Mouse (Mus musculus) liver, embryonic 15.5 days (tissue): ENCODE measurements around the gene Pde1c. TPM values are rescaled to one million over a fixed set of nuclear protein-coding genes. Genes with fewer than 3 reads are reported as not detected.

Experiments
- ATAC-seq: fragments of 200-750 bp; cut with Nextera tagmentation; 2 replicates; pipeline ENCODE4 v1.8.0; 2017; ENCODE audit warnings: moderate number of reproducible peaks, mild to moderate bottlenecking, moderate library complexity; ENCODE audit not compliant: insufficient read depth
- H3K27ac ChIP-seq: fragments of 300-500 bp; sonication (generic); replicated peaks from 2 replicates; pipeline ENCODE4 v1.5.1; 2015; ENCODE audit warnings: mild to moderate bottlenecking, inconsistent platforms
- H3K27me3 ChIP-seq: fragments of 300-500 bp; sonication (generic); 2 replicates; pipeline ENCODE4 v1.6.1; 2015; ENCODE audit warnings: mild to moderate bottlenecking, inconsistent platforms
- H3K36me3 ChIP-seq: fragments of 300-500 bp; sonication (generic); replicated peaks from 2 replicates; pipeline ENCODE4 v1.6.1; 2015; ENCODE audit warnings: moderate library complexity, mild to moderate bottlenecking, inconsistent platforms
- H3K4me1 ChIP-seq: fragments of 300-500 bp; sonication (generic); replicated peaks from 2 replicates; pipeline ENCODE4 v1.6.1; 2015; ENCODE audit warnings: inconsistent platforms
- H3K4me2 ChIP-seq: fragments of 300-500 bp; sonication (generic); 2 replicates; pipeline ENCODE4 v1.6.1; 2015; ENCODE audit warnings: moderate library complexity, mild to moderate bottlenecking, inconsistent platforms
- H3K4me3 ChIP-seq: fragments of 300-500 bp; sonication (generic); replicated peaks from 2 replicates; pipeline ENCODE4 v1.5.1; 2015; ENCODE audit warnings: mild to moderate bottlenecking, inconsistent platforms
- H3K9ac ChIP-seq: fragments of 300-500 bp; sonication (generic); 2 replicates; pipeline ENCODE4 v1.6.1; 2015; ENCODE audit warnings: moderate library complexity, mild to moderate bottlenecking, inconsistent platforms
- H3K9me3 ChIP-seq: fragments of 300-500 bp; sonication (generic); replicated peaks from 2 replicates; pipeline ENCODE4 v1.6.1; 2016; ENCODE audit warnings: inconsistent platforms
- WGBS: fragments of 180-500 bp; shearing (Covaris S2); methylation state at CpG from one replicate; pipeline ENCODE4 v1.1.7; 2015; ENCODE audit warnings: mixed read lengths; ENCODE audit not compliant: insufficient replicate concordance; 5-methylcytosine and 5-hydroxymethylcytosine counted together
- polyA plus RNA-seq: library from polyadenylated mRNA; unstranded; fragments of >200 nt; fragmentation: Nextera tagmentation; extraction: Ambion mirVana; gene quantifications from 2 replicates; pipeline ENCODE4 v1.2.1, GENCODE M21; 2015

Pde1c gene
- polyA plus RNA-seq, 1 experiment from 2014 or later: 0.76 TPM

- 71% methylated on average over 4 of the region's 4 CpGs for WGBS
- no peaks in the 10 kb centered on the region for H3K27me3 ChIP-seq
- H3K9me3 ChIP-seq: no peaks in the 10 kb centered on the region
- H3K4me2 ChIP-seq: no peak overlapping the region
- ATAC-seq: no peak
- no peaks in the 10 kb centered on the region for H3K36me3 ChIP-seq
- H3K4me1 ChIP-seq: no peaks in the 10 kb centered on the region
- no peak overlapping the region for H3K27ac ChIP-seq
- no peak overlapping the region for H3K4me3 ChIP-seq
- no peak overlapping the region for H3K9ac ChIP-seq
Measured at GRCm38 (mm10) chr6:56441501-56441900, 127.4 kb downstream of the Pde1c start.

GRCm38 (mm10) chr6:56425846-56426245 lies 143.1 kb downstream of the Pde1c start:
- Histone ChIP-seq H3K4me3 (no peak overlapping the region), H3K36me3 (no peaks in the 10 kb centered on the region), H3K4me2 (no peak overlapping the region), H3K4me1 (no peaks in the 10 kb centered on the region), H3K9me3 (no peaks in the 10 kb centered on the region), H3K9ac (no peak overlapping the region), H3K27me3 (no peaks in the 10 kb centered on the region), H3K27ac (no peak overlapping the region)
- ATAC-seq: no peak
- 71% methylated on average over 5 of the region's 5 CpGs for WGBS

GRCm38 (mm10) chr6:56422866-56423265 lies 146.0 kb downstream of the Pde1c start:
- Histone ChIP-seq H3K27me3 (no peaks in the 10 kb centered on the region), H3K27ac (no peak overlapping the region), H3K9me3 (no peaks in the 10 kb centered on the region), H3K36me3 (no peaks in the 10 kb centered on the region), H3K4me3 (no peak overlapping the region), H3K9ac (no peak overlapping the region), H3K4me1 (no peaks in the 10 kb centered on the region), H3K4me2 (no peak overlapping the region)
- ATAC-seq: no peak
- WGBS: 52% methylated on average over 3 of the region's 3 CpGs

- 57% methylated on average over 4 of the region's 4 CpGs for WGBS
- H3K9me3 ChIP-seq: no peaks in the 10 kb centered on the region
- H3K27me3 ChIP-seq: no peaks in the 10 kb centered on the region
- no peak overlapping the region for H3K4me3 ChIP-seq
- H3K36me3 ChIP-seq: no peaks in the 10 kb centered on the region
- H3K27ac ChIP-seq: no peak overlapping the region
- ATAC-seq: no peak
- H3K4me1 ChIP-seq: no peaks in the 10 kb centered on the region
- no peak overlapping the region for H3K4me2 ChIP-seq
- no peak overlapping the region for H3K9ac ChIP-seq
Measured at GRCm38 (mm10) chr6:56416191-56416590, 152.7 kb downstream of the Pde1c start.

- no peak for ATAC-seq
- H3K9me3 ChIP-seq: no peaks in the 10 kb centered on the region
- H3K4me1 ChIP-seq: no peaks in the 10 kb centered on the region
- WGBS: 60% methylated on average over 5 of the region's 5 CpGs
- no peak overlapping the region for H3K9ac ChIP-seq
- no peak overlapping the region for H3K27ac ChIP-seq
- H3K27me3 ChIP-seq: no peaks in the 10 kb centered on the region
- no peak overlapping the region for H3K4me2 ChIP-seq
- no peaks in the 10 kb centered on the region for H3K36me3 ChIP-seq
- H3K4me3 ChIP-seq: no peak overlapping the region
Measured at GRCm38 (mm10) chr6:56389178-56389577, 179.7 kb downstream of the Pde1c start.

- Histone ChIP-seq H3K4me1 (no peaks in the 10 kb centered on the region), H3K36me3 (no peaks in the 10 kb centered on the region), H3K27ac (no peak overlapping the region), H3K4me3 (no peak overlapping the region), H3K9me3 (no peaks in the 10 kb centered on the region), H3K9ac (no peak overlapping the region), H3K4me2 (no peak overlapping the region), H3K27me3 (no peaks in the 10 kb centered on the region)
- ATAC-seq: no peak
- 63% methylated on average over 3 of the region's 3 CpGs for WGBS
Measured at GRCm38 (mm10) chr6:56376359-56376758, 192.5 kb downstream of the Pde1c start.

GRCm38 (mm10) chr6:56374180-56374579 lies 194.7 kb downstream of the Pde1c start:
- no peaks in the 10 kb centered on the region for H3K36me3 ChIP-seq
- H3K9ac ChIP-seq: no peak overlapping the region
- ATAC-seq: no peak
- H3K4me2 ChIP-seq: no peak overlapping the region
- no peak overlapping the region for H3K4me3 ChIP-seq
- 69% methylated on average over 5 of the region's 5 CpGs for WGBS
- no peaks in the 10 kb centered on the region for H3K27me3 ChIP-seq
- no peak overlapping the region for H3K27ac ChIP-seq
- no peaks in the 10 kb centered on the region for H3K4me1 ChIP-seq
- no peaks in the 10 kb centered on the region for H3K9me3 ChIP-seq

GRCm38 (mm10) chr6:56373753-56374152 lies 195.2 kb downstream of the Pde1c start:
- no peak overlapping the region for H3K4me2 ChIP-seq
- no peaks in the 10 kb centered on the region for H3K27me3 ChIP-seq
- H3K9ac ChIP-seq: no peak overlapping the region
- no peak for ATAC-seq
- H3K4me3 ChIP-seq: no peak overlapping the region
- no peaks in the 10 kb centered on the region for H3K4me1 ChIP-seq
- 80% methylated on average over 3 of the region's 3 CpGs for WGBS
- no peak overlapping the region for H3K27ac ChIP-seq
- no peaks in the 10 kb centered on the region for H3K9me3 ChIP-seq
- H3K36me3 ChIP-seq: no peaks in the 10 kb centered on the region

- WGBS: 33% methylated on average over 10 of the region's 10 CpGs
- ATAC-seq: no peak
- Histone ChIP-seq H3K36me3 (no peaks in the 10 kb centered on the region), H3K4me2 (no peak overlapping the region), H3K27me3 (no peaks in the 10 kb centered on the region), H3K9me3 (no peaks in the 10 kb centered on the region), H3K4me1 (no peaks in the 10 kb centered on the region), H3K4me3 (no peak overlapping the region), H3K9ac (no peak overlapping the region), H3K27ac (no peak overlapping the region)
Measured at GRCm38 (mm10) chr6:56373046-56373751, 195.7 kb downstream of the Pde1c start.

GRCm38 (mm10) chr6:56369462-56369861 lies 199.4 kb downstream of the Pde1c start:
- WGBS: 71% methylated on average over 13 of the region's 13 CpGs
- no peak for ATAC-seq
- no peak overlapping the region for H3K4me3 ChIP-seq
- no peaks in the 10 kb centered on the region for H3K36me3 ChIP-seq
- no peaks in the 10 kb centered on the region for H3K9me3 ChIP-seq
- no peak overlapping the region for H3K4me2 ChIP-seq
- no peaks in the 10 kb centered on the region for H3K4me1 ChIP-seq
- H3K27me3 ChIP-seq: no peaks in the 10 kb centered on the region
- H3K9ac ChIP-seq: no peak overlapping the region
- no peak overlapping the region for H3K27ac ChIP-seq

GRCm38 (mm10) chr6:56368116-56368515 lies 200.8 kb downstream of the Pde1c start:
- no peaks in the 10 kb centered on the region for H3K9me3 ChIP-seq
- no peaks in the 10 kb centered on the region for H3K4me1 ChIP-seq
- 0 out of 2 replicates have a peak, but pooled peaks cover 3% of the 10 kb centered on the region for H3K27me3 ChIP-seq
- ATAC-seq: no peak
- WGBS: 18% methylated on average over 1 of the region's 1 CpGs
- H3K27ac ChIP-seq: no peak overlapping the region
- H3K4me2 ChIP-seq: no peak overlapping the region
- no peaks in the 10 kb centered on the region for H3K36me3 ChIP-seq
- H3K9ac ChIP-seq: no peak overlapping the region
- H3K4me3 ChIP-seq: no peak overlapping the region

GRCm38 (mm10) chr6:56367257-56367656 lies 201.6 kb downstream of the Pde1c start:
- Histone ChIP-seq H3K27ac (no peak overlapping the region), H3K27me3 (peaks cover 5% of the 10 kb centered on the region), H3K4me2 (no peak overlapping the region), H3K4me1 (no peaks in the 10 kb centered on the region), H3K9ac (no peak overlapping the region), H3K9me3 (no peaks in the 10 kb centered on the region), H3K4me3 (no peak overlapping the region), H3K36me3 (no peaks in the 10 kb centered on the region)
- ATAC-seq: no peak
